Mouse (Mus musculus) ovary, postnatal 36 days (tissue): ENCODE results near the gene Dnah10.

Source experiments
- DNase-seq: peaks from one replicate; pipeline ENCODE4 v3.0.0; 2022; ENCODE audit warnings: low spot score, mixed read lengths

Dnah10 gene

GRCm38 (mm10) chr5:124814797-124815196, 89.9 kb downstream of the Dnah10 start:
- no peak for DNase-seq

- DNase-seq: no peak
These were observed 92.2 kb downstream of the Dnah10 start for GRCm38 (mm10) chr5:124817050-124817449.

- no peak for DNase-seq
These were observed 97.4 kb downstream of the Dnah10 start for GRCm38 (mm10) chr5:124822128-124822894.

- no peak for DNase-seq
These were observed 105.4 kb downstream of the Dnah10 start for GRCm38 (mm10) chr5:124830331-124830730.

GRCm38 (mm10) chr5:124835218-124835617, 110.3 kb downstream of the Dnah10 start:
- no peak for DNase-seq

- no peak for DNase-seq
These were observed 111.2 kb downstream of the Dnah10 start for GRCm38 (mm10) chr5:124836075-124836474.

GRCm38 (mm10) chr5:124836621-124837020, 111.7 kb downstream of the Dnah10 start:
- no peak for DNase-seq

GRCm38 (mm10) chr5:124840202-124840601, 115.3 kb downstream of the Dnah10 start:
- DNase-seq: no peak

GRCm38 (mm10) chr5:124840669-124841068, 115.8 kb downstream of the Dnah10 start:
- DNase-seq: no peak

GRCm38 (mm10) chr5:124843386-124843785, 118.5 kb downstream of the Dnah10 start:
- no peak for DNase-seq

- DNase-seq: no peak
These were observed 120.0 kb downstream of the Dnah10 start for GRCm38 (mm10) chr5:124844929-124845328.

GRCm38 (mm10) chr5:124847014-124847413, 122.1 kb downstream of the Dnah10 start:
- no peak for DNase-seq

GRCm38 (mm10) chr5:124848994-124849393, 124.1 kb downstream of the Dnah10 start:
- DNase-seq: no peak

- DNase-seq: no peak
These were observed 126.7 kb downstream of the Dnah10 start for GRCm38 (mm10) chr5:124851572-124851971.

GRCm38 (mm10) chr5:124852294-124852693, 127.4 kb downstream of the Dnah10 start:
- no peak for DNase-seq

- DNase-seq: no peak
These were observed 128.2 kb downstream of the Dnah10 start for GRCm38 (mm10) chr5:124853079-124853478.

- DNase-seq: no peak
These were observed 129.3 kb downstream of the Dnah10 start for GRCm38 (mm10) chr5:124854202-124854601.

GRCm38 (mm10) chr5:124860013-124860412, 135.1 kb downstream of the Dnah10 start:
- DNase-seq: no peak

GRCm38 (mm10) chr5:124861463-124861862, 136.6 kb downstream of the Dnah10 start:
- DNase-seq: peak; percentile 30

GRCm38 (mm10) chr5:124862013-124862866, 137.4 kb downstream of the Dnah10 start, which contains the start of the genes Ccdc92 and Zfp664:
Gene Ccdc92 (minus strand): TSS chr5:124862424.
Gene Zfp664 (plus strand): TSS chr5:124862691.
- peak; percentile 97 for DNase-seq

GRCm38 (mm10) chr5:124862871-124863741, 138.2 kb downstream of the Dnah10 start:
- peak; percentile 42 for DNase-seq

GRCm38 (mm10) chr5:124868981-124869380, 144.1 kb downstream of the Dnah10 start:
- peak; percentile 40 for DNase-seq
